Comparison of ENCODE assay signal across 16 mouse cellular contexts in genomic region chr12:103311921-103312320, GRCm38 (mm10). TPM values are rescaled to one million over a fixed set of nuclear protein-coding genes. Genes with fewer than 3 reads are reported as not detected.
A peak's percentile ranks its signal among the peaks of the same experiment; 100 is the strongest.
DNase-seq lines count a peak whose midpoint lies in the region; ATAC-seq lines count a peak whose summit lies in the region.
"Had no signal": no experiment of that assay in that cellular context is flagged by ENCODE, and none has a peak within 500 bp of the region (broad histone marks: within the 10 kb centered on the region; RNA-seq: fewer than 3 reads in every experiment).

No protein-coding gene starts in this region.

- H3K27me3 ChIP-seq in kidney, embryonic 15.5 days, result peaks cover 41% of the 10 kb centered on the region
- H3K27me3 ChIP-seq: forebrain, embryonic 13.5 days had no signal

- peak; percentile 69 for DNase-seq in adrenal gland, adult 2 months
- DNase-seq in adrenal gland, adult 8-10 months, result no peak
- peak; percentile 90 to 93 for DNase-seq in kidney, adult 8-10 months
- DNase-seq in kidney, postnatal 36 days, result peak; percentile 86 to 93
- peak; percentile 75 for DNase-seq in lung, postnatal 14 days
- DNase-seq in natural killer cell, adult 2 months (ENCODE audit: low spot score in 2 of 2), result no peak
- DNase-seq in adipocyte (ENCODE audit: low spot score), result no peak
- DNase-seq: left cerebral cortex, postnatal 4 days; spleen, adult 18-20 months had no signal

- H3K4me3 ChIP-seq in kidney, embryonic 15.5 days (replicated peaks), result no peak overlapping the region
- H3K4me3 ChIP-seq: forebrain, embryonic 13.5 days had no signal

- no peak overlapping the region for H3K4me2 ChIP-seq in kidney, embryonic 15.5 days
- H3K4me2 ChIP-seq: forebrain, embryonic 13.5 days had no signal

- no peaks in the 10 kb centered on the region for H3K9me3 ChIP-seq in kidney, embryonic 15.5 days (replicated peaks)

- no peaks in the 10 kb centered on the region for H3K36me3 ChIP-seq in kidney, embryonic 15.5 days

- H3K27ac ChIP-seq in kidney, embryonic 15.5 days, result no peak overlapping the region
- H3K27ac ChIP-seq: forebrain, embryonic 13.5 days had no signal

- peaks cover 12% of the 10 kb centered on the region for H3K4me1 ChIP-seq in kidney, embryonic 15.5 days

- no peak overlapping the region for H3K9ac ChIP-seq in kidney, embryonic 15.5 days
- H3K9ac ChIP-seq: forebrain, embryonic 13.5 days had no signal

- WGBS in kidney, embryonic 15.5 days, result 86% methylated on average over 8 of the region's 8 CpGs

- ATAC-seq in kidney, embryonic 15.5 days (replicated peaks; ENCODE audit: low FRiP score), result no peak
- ATAC-seq: forebrain, embryonic 13.5 days had no signal

RNA-seq across cellular contexts. Expression of gene Fam181a, which starts 1.1 kb away (rescaled TPM):
- total RNA-seq in adrenal gland, adult 2 months (2021), result not detected
- 0.22 TPM in 1 of 2 replicates, not detected in the other for polyA plus RNA-seq in adrenal gland, adult 2 months (2012; rRNA removed)
- total RNA-seq in adrenal gland, adult 8-10 months (2022), result not detected
- polyA plus RNA-seq in kidney, embryonic 15.5 days (2015; fragmentation: Nextera tagmentation; extraction: Ambion mirVana), result not detected in 2 replicates
- total RNA-seq: adrenal gland, postnatal 36 days; gastrocnemius, adult 18-20 months; megakaryocyte, adult 5-6 weeks had no signal
- polyA plus RNA-seq: embryonic facial prominence, embryonic 14.5 days; heart, embryonic 16.5 days had no signal

RNA-seq across cellular contexts. Expression of gene Asb2, which starts 43.9 kb away (rescaled TPM):
- 1 to 10 TPM; 1.2 to 2.0 TPM for total RNA-seq in adrenal gland, adult 2 months (2021)
- polyA plus RNA-seq in adrenal gland, adult 2 months (2012; rRNA removed), result 6.3 and 8.2 TPM in 2 replicates
- 1 to 10 TPM in 1 of 4 experiments, under 1 TPM in 3; 0.74 to 1.5 (median 0.83) TPM for total RNA-seq in adrenal gland, adult 8-10 months (2022)
- polyA plus RNA-seq in kidney, embryonic 15.5 days (2015; fragmentation: Nextera tagmentation; extraction: Ambion mirVana), result 3.2 and 5.2 TPM in 2 replicates

Comparison
In these comparisons a context has a peak if more than half of its experiments do, and no peak if none do; other contexts are left out.
1. DNase-seq: peak in adrenal gland, adult 2 months (single experiment), kidney, adult 8-10 months (2 of 2), kidney, postnatal 36 days (2 of 2) and lung, postnatal 14 days (single experiment); none in adrenal gland, adult 8-10 months (single experiment), natural killer cell, adult 2 months (0 of 2) and adipocyte (single experiment).